Mouse (Mus musculus): ENCODE measurements at regions not wholly inside any gene's neighbourhood (a gene's known extent, or its start where the extent isn't known, plus 50 kb on each side); places are given as distances from the start of the nearest gene placed in this dataset.

DNA sequence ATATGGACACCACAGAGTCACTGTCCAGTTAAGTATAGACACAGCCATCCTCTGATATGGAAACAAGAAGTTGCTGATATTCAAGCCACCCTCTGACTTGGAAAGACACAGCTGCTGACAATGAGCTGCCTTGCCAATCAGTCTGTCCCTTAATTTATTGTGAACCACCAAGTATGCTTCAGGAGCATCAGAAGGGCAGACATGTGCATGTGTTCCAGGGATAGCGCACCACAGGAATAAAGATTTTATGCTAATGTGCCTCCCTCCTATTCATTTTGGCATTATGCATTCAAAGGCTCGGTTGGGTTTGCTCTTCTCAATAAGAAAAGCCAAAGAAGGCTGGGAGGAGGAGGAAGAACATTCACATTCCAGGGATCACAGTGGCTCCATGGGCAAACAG is 120.0 kb upstream of the Tmtc1 start:
- Histone ChIP-seq H3K27ac (no peak overlapping the region), H3K9ac (replicated peaks) (no peak overlapping the region), H3K27me3 (no peaks in the 10 kb centered on the region), H3K4me1 (replicated peaks) (peaks cover 10% of the 10 kb centered on the region), H3K4me2 (replicated peaks) (no peak overlapping the region), H3K36me3 (no peaks in the 10 kb centered on the region), H3K4me3 (replicated peaks) (no peak overlapping the region), H3K9me3 (no peaks in the 10 kb centered on the region)
- ATAC-seq, result peak; percentile 66; the same call in 1 of the 2 replicates
- WGBS, result 18% methylated on average over 2 of the region's 2 CpGs

DNA sequence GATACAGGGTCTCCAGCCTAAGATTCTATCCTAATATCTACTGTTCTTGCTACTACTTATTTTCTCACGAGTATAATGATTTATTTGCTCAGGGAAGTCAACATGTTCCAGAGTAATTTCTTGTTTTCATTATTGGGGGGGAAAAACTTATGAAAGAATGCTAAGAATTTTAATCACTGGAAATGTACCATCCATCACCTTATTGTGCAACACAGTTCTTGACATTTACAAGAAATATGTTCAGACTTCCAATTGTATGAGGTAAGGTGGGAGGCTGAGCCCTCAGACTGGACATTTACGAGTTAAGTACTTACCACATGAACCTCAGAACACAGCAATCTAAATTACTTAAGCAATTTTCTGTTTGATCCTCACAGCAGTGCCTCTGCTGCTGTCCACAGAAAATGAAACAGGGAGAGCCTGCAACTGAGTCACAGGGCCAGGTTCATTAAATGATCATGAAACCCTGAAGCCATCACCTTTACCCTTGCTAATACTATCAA is 118.1 kb upstream of the Tmtc1 start:
- Histone ChIP-seq H3K36me3 (no peaks in the 10 kb centered on the region), H3K9me3 (no peaks in the 10 kb centered on the region), H3K4me1 (replicated peaks) (peaks cover 10% of the 10 kb centered on the region), H3K4me2 (replicated peaks) (no peak overlapping the region), H3K27me3 (no peaks in the 10 kb centered on the region), H3K4me3 (replicated peaks) (no peak overlapping the region), H3K9ac (replicated peaks) (no peak overlapping the region), H3K27ac (no peak overlapping the region)
- no peak for ATAC-seq
- WGBS, result 79% methylated on average over 2 of the region's 2 CpGs

DNA sequence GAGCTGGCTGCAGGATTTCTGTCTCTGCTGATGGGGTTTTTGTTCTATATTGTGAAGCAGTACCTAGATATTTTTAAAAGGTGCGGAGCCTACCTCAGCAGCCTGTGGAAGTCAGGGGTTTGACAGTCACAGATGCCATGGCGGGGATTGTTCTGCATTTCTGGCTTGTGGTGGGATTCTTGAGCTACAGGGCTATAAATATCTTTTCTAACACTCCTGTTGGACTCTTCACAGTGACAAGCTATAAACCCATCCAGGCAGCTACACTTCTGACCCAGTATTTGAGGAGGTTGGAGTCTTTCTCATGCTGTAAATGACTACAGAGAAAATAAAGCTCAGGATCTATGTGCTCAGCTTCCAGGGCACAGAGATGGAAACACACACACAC is 112.3 kb upstream of the Tmtc1 start:
- no peak overlapping the region for H3K9ac ChIP-seq (replicated peaks)
- no peaks in the 10 kb centered on the region for H3K9me3 ChIP-seq
- no peaks in the 10 kb centered on the region for H3K27me3 ChIP-seq
- H3K4me3 ChIP-seq (replicated peaks), result no peak overlapping the region
- ATAC-seq, result no peak
- WGBS, result 91% methylated on average over 2 of the region's 2 CpGs
- no peaks in the 10 kb centered on the region for H3K4me1 ChIP-seq (replicated peaks)
- H3K4me2 ChIP-seq (replicated peaks), result no peak overlapping the region
- no peaks in the 10 kb centered on the region for H3K36me3 ChIP-seq
- 0 out of 2 replicates have a peak overlapping the region, but pooled peaks have one; percentile 17 for H3K27ac ChIP-seq

DNA sequence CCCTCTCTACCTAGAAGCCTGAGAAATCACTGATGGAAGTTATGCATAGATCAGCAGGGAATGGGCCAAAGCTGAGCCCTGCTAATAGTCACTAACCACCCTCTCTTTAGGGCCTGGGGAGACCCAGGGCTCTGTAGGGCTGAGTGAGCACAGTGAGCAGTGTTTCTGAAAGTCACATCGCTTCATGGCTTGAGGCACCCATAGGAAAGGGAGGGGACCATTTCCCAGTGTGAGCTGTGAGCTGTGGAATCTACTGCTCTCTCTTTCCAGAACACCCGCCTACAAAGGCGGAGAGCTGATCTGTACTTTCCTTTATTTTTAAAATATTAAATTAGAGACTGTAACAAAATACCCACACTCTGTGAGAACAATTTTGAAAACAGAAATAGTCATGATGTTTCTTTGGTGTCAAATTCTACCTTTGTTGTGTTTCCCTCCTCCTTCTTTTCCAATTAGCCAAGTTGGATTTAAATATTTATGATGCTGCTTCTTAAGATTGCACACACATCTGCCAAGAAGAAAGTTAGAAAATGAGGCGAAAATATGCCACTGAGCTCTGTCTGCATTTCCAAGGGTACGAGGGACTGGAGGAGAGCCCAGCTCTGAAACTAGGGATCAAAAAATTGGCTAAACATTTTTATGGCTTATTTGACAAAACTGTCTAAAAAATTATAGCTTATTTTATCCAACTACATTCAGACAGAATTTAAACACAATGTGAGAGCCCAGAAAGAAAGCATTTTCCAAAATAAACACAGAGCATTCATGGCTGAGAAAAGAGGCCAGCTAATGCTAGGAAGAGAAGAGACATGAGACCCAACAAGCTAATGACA is 111.7 kb upstream of the Tmtc1 start:
- no peak for ATAC-seq
- Histone ChIP-seq H3K27ac (0 out of 2 replicates have a peak overlapping the region, but pooled peaks have one; percentile 17), H3K9me3 (no peaks in the 10 kb centered on the region), H3K4me2 (replicated peaks) (no peak overlapping the region), H3K9ac (replicated peaks) (no peak overlapping the region), H3K4me1 (replicated peaks) (no peaks in the 10 kb centered on the region), H3K36me3 (no peaks in the 10 kb centered on the region), H3K4me3 (replicated peaks) (no peak overlapping the region), H3K27me3 (no peaks in the 10 kb centered on the region)
- WGBS, result 77% methylated on average over 5 of the region's 5 CpGs

DNA sequence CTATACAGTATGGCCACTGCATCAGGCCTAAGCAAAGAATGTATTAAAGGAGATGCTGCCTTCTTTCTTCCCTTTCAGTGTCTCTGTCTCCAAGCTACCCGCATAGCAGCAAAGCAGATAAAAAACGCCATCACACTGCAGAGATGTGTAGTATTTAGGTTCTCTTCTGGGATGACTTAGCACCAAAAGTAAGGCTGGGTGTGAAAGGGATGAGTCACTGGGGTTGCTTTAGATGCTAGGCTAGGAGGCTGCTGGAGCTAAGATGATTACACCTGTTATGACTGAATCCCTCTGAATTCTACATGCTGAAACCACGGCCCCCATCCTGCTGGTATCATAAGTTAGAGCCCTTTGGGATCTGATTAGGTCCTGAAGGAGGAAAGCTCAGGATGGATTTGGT is 110.3 kb upstream of the Tmtc1 start:
- no peak for ATAC-seq
- 85% methylated on average over 3 of the region's 3 CpGs for WGBS
- H3K27ac ChIP-seq, result no peak overlapping the region
- no peaks in the 10 kb centered on the region for H3K4me1 ChIP-seq (replicated peaks)
- H3K4me3 ChIP-seq (replicated peaks), result no peak overlapping the region
- no peaks in the 10 kb centered on the region for H3K27me3 ChIP-seq
- H3K36me3 ChIP-seq, result no peaks in the 10 kb centered on the region
- H3K9ac ChIP-seq (replicated peaks), result no peak overlapping the region
- H3K4me2 ChIP-seq (replicated peaks), result no peak overlapping the region
- no peaks in the 10 kb centered on the region for H3K9me3 ChIP-seq

DNA sequence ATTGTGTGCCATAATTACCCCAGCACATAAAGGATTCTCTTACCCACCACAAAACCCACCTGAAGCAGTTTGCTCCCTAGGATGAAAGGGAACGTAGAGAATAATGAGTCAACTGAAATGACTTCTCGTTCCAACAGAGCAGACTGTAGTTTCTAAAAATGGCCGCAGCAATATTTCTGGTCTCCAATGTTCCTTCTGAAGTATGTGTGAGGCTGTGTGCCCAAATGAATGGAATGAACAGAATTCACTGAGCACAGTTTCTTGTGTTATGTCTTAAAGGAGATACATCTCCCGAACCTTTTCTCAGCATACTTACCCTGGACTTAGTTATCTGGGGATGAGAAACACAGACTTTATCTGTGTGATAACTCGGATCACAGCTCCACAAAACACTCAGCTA is 109.4 kb upstream of the Tmtc1 start:
- Histone ChIP-seq H3K4me3 (replicated peaks) (no peak overlapping the region), H3K27me3 (no peaks in the 10 kb centered on the region), H3K27ac (no peak overlapping the region), H3K36me3 (no peaks in the 10 kb centered on the region), H3K9ac (replicated peaks) (no peak overlapping the region), H3K4me2 (replicated peaks) (no peak overlapping the region), H3K4me1 (replicated peaks) (no peaks in the 10 kb centered on the region), H3K9me3 (no peaks in the 10 kb centered on the region)
- no peak for ATAC-seq
- WGBS, result 85% methylated on average over 5 of the region's 5 CpGs

DNA sequence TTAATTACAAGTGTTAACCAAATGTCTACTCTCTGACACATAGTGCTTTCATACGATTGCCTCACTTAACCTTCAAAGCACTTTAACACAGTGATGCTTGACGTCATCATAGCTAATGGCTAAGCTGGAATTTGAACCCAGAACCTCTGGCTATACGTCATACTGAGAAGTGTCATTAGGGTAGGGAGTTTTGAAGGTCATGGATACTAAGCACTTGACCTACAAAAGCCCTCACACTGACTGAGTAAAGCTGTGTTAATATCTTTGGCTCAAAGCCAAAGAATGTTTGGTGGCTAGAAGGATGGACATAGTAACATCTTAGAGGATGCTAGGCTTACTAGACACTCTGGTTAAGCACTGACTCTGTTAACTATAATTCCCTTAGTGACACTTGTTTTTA is 106.9 kb upstream of the Tmtc1 start:
- no peaks in the 10 kb centered on the region for H3K9me3 ChIP-seq
- no peaks in the 10 kb centered on the region for H3K27me3 ChIP-seq
- ATAC-seq, result no peak
- H3K4me1 ChIP-seq (replicated peaks), result no peaks in the 10 kb centered on the region
- H3K27ac ChIP-seq, result no peak overlapping the region
- H3K9ac ChIP-seq (replicated peaks), result no peak overlapping the region
- no peaks in the 10 kb centered on the region for H3K36me3 ChIP-seq
- WGBS, result 87% methylated on average over 3 of the region's 3 CpGs
- H3K4me3 ChIP-seq (replicated peaks), result no peak overlapping the region
- no peak overlapping the region for H3K4me2 ChIP-seq (replicated peaks)

DNA sequence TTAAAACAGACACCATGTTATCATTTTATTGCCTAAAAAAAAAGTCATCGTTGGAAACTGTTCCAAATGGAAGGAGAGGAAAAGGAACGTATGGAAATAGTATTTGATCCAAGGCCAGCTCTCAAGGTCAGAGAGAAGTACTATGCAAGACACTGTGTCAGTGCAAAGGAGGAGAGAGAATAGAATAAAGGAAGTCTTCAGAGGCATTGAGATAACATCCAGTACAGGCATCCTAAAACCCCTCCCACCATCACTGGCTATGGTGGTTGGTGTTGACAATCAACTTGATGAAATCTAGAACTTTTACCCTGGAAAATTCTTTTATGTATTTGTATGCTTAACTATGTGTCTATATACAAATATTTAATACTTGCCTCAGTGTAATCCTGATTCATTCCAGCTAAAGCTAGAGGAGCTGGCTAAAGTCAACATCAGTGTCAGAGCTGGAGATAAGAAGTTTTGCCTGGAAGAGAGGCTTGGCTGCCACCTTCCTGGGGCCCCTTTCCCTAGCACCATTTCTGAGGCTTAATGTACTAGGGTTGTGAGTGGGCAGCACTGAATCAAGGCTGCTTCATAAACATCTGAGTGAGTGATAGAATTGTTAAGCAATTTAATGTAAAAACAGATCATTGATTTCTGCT is 104.1 kb upstream of the Tmtc1 start:
- H3K9ac ChIP-seq (replicated peaks), result no peak overlapping the region
- H3K36me3 ChIP-seq, result no peaks in the 10 kb centered on the region
- no peak overlapping the region for H3K4me3 ChIP-seq (replicated peaks)
- no peaks in the 10 kb centered on the region for H3K9me3 ChIP-seq
- ATAC-seq, result no peak
- no peak overlapping the region for H3K4me2 ChIP-seq (replicated peaks)
- no peaks in the 10 kb centered on the region for H3K27me3 ChIP-seq
- H3K4me1 ChIP-seq (replicated peaks), result no peaks in the 10 kb centered on the region
- H3K27ac ChIP-seq, result no peak overlapping the region
- 93% methylated on average over 2 of the region's 2 CpGs for WGBS

DNA sequence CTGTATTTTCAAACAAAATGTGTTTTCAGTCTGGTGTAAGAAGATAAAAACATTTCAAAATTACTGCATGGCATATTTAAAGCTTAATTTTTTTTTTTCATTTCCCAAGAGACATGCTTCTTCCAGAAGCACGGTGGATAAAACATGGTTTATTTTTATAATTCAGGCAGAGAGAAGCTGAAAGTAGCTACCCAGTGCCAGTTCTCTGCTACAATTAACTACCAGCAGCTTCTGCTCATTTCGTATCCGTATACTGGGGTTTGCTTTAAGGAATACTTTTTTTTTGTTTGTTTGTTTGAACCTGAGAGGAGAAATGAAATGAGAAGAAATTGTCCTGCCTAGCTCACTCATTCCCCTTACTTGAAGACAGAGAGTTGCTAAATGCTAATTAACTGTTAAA is 98.9 kb upstream of the Tmtc1 start:
- no peaks in the 10 kb centered on the region for H3K9me3 ChIP-seq
- no peak overlapping the region for H3K4me2 ChIP-seq (replicated peaks)
- H3K9ac ChIP-seq (replicated peaks), result no peak overlapping the region
- ATAC-seq, result no peak
- no peaks in the 10 kb centered on the region for H3K27me3 ChIP-seq
- no peak overlapping the region for H3K4me3 ChIP-seq (replicated peaks)
- peaks cover 8% of the 10 kb centered on the region for H3K4me1 ChIP-seq (replicated peaks)
- H3K27ac ChIP-seq, result no peak overlapping the region
- WGBS, result 73% methylated on average over 3 of the region's 3 CpGs
- H3K36me3 ChIP-seq, result no peaks in the 10 kb centered on the region

DNA sequence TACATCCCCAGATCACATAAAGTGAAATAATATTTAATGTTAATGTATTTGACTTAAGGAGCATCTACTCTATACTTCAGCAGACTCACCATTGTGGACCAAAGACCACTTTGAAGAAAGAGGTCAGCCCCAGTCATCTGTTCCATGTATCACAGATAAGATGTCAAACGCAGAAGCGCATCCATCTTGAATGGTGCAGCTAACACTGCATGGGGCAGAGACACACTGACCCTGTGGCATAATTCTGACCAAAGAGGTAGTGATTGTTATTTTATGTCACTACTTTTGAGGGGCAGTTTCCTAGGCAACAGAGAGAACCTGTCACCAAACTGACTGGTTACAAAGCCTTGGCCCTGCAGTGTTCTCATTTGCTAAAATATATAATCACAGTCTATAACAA is 97.8 kb upstream of the Tmtc1 start:
- 86% methylated on average over 2 of the region's 2 CpGs for WGBS
- Histone ChIP-seq H3K4me1 (replicated peaks) (peaks cover 8% of the 10 kb centered on the region), H3K36me3 (no peaks in the 10 kb centered on the region), H3K27ac (no peak overlapping the region), H3K9me3 (no peaks in the 10 kb centered on the region), H3K9ac (replicated peaks) (no peak overlapping the region), H3K4me2 (replicated peaks) (no peak overlapping the region), H3K27me3 (no peaks in the 10 kb centered on the region), H3K4me3 (replicated peaks) (no peak overlapping the region)
- ATAC-seq, result peak; percentile 50; the same call in 1 of the 2 replicates

DNA sequence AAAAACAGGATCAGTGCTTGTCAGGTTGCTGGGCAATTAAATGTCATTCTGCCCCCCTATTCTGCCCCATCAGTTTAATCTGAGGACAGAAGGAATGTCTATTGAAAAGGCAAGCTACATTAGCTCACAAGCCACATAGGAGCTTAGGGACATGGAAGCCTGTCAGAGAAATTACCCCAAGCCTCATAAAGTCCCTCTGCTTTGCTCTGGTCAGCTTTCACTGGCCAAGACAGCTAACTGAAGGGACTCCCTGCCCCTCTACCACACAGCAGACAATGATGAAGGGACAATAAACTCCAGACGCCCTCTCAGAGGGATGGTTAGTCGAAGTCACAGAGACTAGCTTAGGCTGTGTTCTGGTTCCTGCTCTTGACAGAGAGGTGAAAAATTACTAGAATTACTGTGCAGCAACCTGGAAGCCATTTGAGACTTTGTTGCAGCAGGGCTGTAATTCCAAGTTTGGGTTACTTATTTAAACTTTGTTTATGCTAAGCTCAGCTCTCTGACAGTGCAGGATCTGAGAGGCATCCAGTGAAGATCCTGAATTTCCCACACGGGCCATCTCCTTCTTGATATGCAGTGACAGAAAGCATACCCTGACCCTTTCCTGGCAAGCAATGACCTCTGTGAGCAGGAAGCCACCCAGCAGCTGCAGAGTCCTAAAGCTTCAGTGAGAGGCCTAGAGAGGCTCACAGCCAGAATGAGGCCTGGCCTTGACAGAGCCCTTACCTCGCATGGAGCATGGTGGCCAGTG is 95.2 kb upstream of the Tmtc1 start:
- no peak overlapping the region for H3K9ac ChIP-seq (replicated peaks)
- no peak for ATAC-seq
- 48% methylated on average over 4 of the region's 4 CpGs for WGBS

DNA sequence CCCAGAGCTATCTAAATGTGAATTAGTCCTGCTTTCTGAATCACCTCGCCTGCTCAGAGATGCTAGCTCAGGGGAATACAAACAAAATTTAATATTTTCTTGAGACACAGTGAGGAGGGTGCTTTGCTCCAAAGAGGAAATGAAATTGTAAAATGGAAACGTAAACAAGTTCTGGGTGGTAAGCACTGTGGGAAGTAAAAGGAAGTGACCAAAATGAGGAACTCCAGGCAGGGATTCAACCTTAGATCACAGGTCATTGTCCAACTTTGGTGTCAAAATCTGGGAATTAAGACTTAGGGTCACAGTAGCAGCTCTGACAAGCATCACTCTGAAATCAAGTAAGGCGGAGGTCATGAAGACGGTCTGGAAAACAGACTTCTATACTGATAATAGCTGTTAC is 90.2 kb upstream of the Tmtc1 start:
- Histone ChIP-seq H3K9me3 (no peaks in the 10 kb centered on the region), H3K27me3 (no peaks in the 10 kb centered on the region), H3K9ac (replicated peaks) (no peak overlapping the region), H3K4me3 (replicated peaks) (no peak overlapping the region), H3K36me3 (no peaks in the 10 kb centered on the region), H3K4me1 (replicated peaks) (peaks cover 3% of the 10 kb centered on the region), H3K4me2 (replicated peaks) (no peak overlapping the region), H3K27ac (no peak overlapping the region)
- ATAC-seq, result no peak
- WGBS, result 82% methylated on average over 4 of the region's 4 CpGs

More for the DNA sequence above, 95.2 kb upstream of the Tmtc1 start:
- no peaks in the 10 kb centered on the region for H3K36me3 ChIP-seq
- H3K4me1 ChIP-seq (replicated peaks), result peaks cover 8% of the 10 kb centered on the region
- no peaks in the 10 kb centered on the region for H3K27me3 ChIP-seq
- no peaks in the 10 kb centered on the region for H3K9me3 ChIP-seq
- no peak overlapping the region for H3K4me2 ChIP-seq (replicated peaks)
- no peak overlapping the region for H3K4me3 ChIP-seq (replicated peaks)
- no peak overlapping the region for H3K27ac ChIP-seq
